Mouse (Mus musculus): ENCODE measurements around the gene Rab33b. TPM values are rescaled to one million over a fixed set of nuclear protein-coding genes. Genes with fewer than 3 reads are reported as not detected.

Rab33b gene
- polyA plus RNA-seq, 1 experiment from 2014 or later: 29.5 TPM

DNA sequence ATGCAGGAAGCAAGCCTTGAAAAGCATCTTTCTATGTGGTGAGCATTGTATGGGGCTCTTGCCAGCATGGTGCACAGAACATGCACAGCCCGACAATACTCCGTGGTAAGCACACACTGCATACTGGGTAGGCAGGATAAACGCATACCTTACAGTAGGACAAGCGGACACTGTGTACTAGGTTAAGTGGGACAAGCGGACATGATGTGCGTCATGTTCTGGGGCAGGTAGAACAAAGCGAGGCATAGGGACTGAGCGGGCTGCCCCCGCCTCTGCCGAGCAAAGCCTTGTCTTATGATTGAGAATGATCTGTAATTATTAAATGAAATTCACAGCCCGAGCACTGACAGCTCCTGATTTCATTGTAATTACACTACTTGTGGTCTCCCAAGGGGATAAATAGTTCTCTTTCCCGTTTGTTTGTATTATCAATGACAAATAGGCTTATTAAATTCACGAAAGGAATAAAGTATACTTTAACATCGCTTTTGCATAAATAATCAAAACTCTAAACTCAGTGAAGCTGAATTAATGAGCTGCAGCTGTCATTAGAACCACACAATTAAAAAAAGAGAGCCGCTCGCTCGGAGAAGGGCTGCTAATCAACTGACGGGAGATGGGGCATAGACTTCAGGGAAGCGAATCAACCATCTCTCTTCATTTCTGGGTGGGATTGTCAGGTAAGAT lies 60.9 kb downstream of the Rab33b start:
- Histone ChIP-seq H3K27me3 (no peaks in the 10 kb centered on the region), H3K4me1 (no peaks in the 10 kb centered on the region), H3K4me3 (no peak overlapping the region), H3K9ac (no peak overlapping the region), H3K36me3 (peaks cover 59% of the 10 kb centered on the region), H3K9me3 (no peaks in the 10 kb centered on the region), H3K4me2 (replicated peaks) (no peak overlapping the region), H3K27ac (no peak overlapping the region)
- no peak for ATAC-seq (ENCODE audit: low FRiP score, low read depth)
- WGBS: 90% methylated on average over 19 of the region's 19 CpGs

Other genes with a start within 250 kb of the Rab33b start
- gene Elf2, start 143.3 kb upstream of the Rab33b start, polyA plus RNA-seq (2015; fragmentation: Nextera tagmentation; extraction: Ambion mirVana): 65.0 and 70.3 TPM in 2 replicates
- gene Mgarp, start 87.2 kb upstream of the Rab33b start, polyA plus RNA-seq (2015; fragmentation: Nextera tagmentation; extraction: Ambion mirVana): 4.5 and 6.4 TPM in 2 replicates
- 645 and 690 TPM in 2 replicates for gene Ndufc1, start 74.9 kb upstream of the Rab33b start, polyA plus RNA-seq (2015; fragmentation: Nextera tagmentation; extraction: Ambion mirVana)
- gene Naa15, start 68.8 kb upstream of the Rab33b start, polyA plus RNA-seq (2015; fragmentation: Nextera tagmentation; extraction: Ambion mirVana): 51.7 and 52.2 TPM in 2 replicates
- 4.9 and 5.1 TPM in 2 replicates for gene Setd7, start 77.0 kb downstream of the Rab33b start, polyA plus RNA-seq (2015; fragmentation: Nextera tagmentation; extraction: Ambion mirVana)
- 1.9 TPM in 2 replicates for gene Mgst2, start 176.4 kb downstream of the Rab33b start, polyA plus RNA-seq (2015; fragmentation: Nextera tagmentation; extraction: Ambion mirVana)

Data from limb, embryonic 13.5 days (tissue).